ENCODE assay signal across 24 mouse cellular contexts in genomic region chr9:35041493-35041892, GRCm38 (mm10).
DNase-seq lines count a peak whose midpoint lies in the region; TF ChIP-seq lines count a peak whose summit lies in the region.
"Had no signal": no experiment of that assay in that cellular context is flagged by ENCODE, and none has a peak within 500 bp of the region (broad histone marks: within the 10 kb centered on the region; RNA-seq: fewer than 3 reads in every experiment).

No protein-coding gene starts in this region.

- H3K9me3 ChIP-seq in ES-E14 (ENCODE audit: control insufficient read depth, insufficient read depth, low read depth, low read length): no peaks in the 10 kb centered on the region
- H3K9me3 ChIP-seq: limb, embryonic 15.5 days; midbrain, embryonic 13.5 days had no signal

- no peak for TF ChIP-seq POLR2A in heart, adult 2 months (IDR thresholded peaks at IDR 0.05; ENCODE audit: insufficient read depth, low read depth, low read length)
- no peak for TF ChIP-seq POLR2A in brain, embryonic 14.5 days (IDR thresholded peaks at IDR 0.05; ENCODE audit: borderline replicate concordance, extremely low read depth, insufficient read depth, insufficient read length, poor library complexity, severe bottlenecking)

- H3K27me3 ChIP-seq in heart, adult 2 months (ENCODE audit: control insufficient read depth, insufficient read depth, low read length): no peaks in the 10 kb centered on the region
- H3K27me3 ChIP-seq: heart, embryonic 15.5 days; limb, embryonic 15.5 days; midbrain, embryonic 13.5 days had no signal

- in situ Hi-C loops in ES-E14 (cut with MboI; ENCODE audit: low sequenced_read_pairs in 2 of 2, unreplicated experiment in 2 of 2): no loop called here

- no peak for TF ChIP-seq CTCF in heart, adult 2 months (IDR thresholded peaks at IDR 0.05)
- TF ChIP-seq CTCF in brain, embryonic 14.5 days (IDR thresholded peaks at IDR 0.05; ENCODE audit: borderline replicate concordance, extremely low read depth, insufficient read depth, insufficient read length): no peak

- no peak overlapping the region for H3K4me3 ChIP-seq in heart, adult 2 months
- H3K4me3 ChIP-seq in ES-E14 (ENCODE audit: insufficient read depth in 1 of 2, low read depth in 1 of 2, low read length in 2 of 2, poor library complexity in 1 of 2, severe bottlenecking in 1 of 2): no peak overlapping the region
- H3K4me3 ChIP-seq: heart, embryonic 15.5 days; limb, embryonic 15.5 days; midbrain, embryonic 13.5 days had no signal

- 0 out of 2 replicates have a peak, but pooled peaks have one; percentile 51 for TF ChIP-seq EP300 in heart, adult 2 months (IDR thresholded peaks at IDR 0.05; ENCODE audit: insufficient read depth, low read depth, low read length)

- DNase-seq in gastrocnemius, adult 18-20 months (ENCODE audit: low spot score): peak; percentile 46
- DNase-seq in gastrocnemius, postnatal 4 days (ENCODE audit: low spot score in 2 of 2): no peak
- peak in 1 of 2 experiments; percentile 23 for DNase-seq in heart, adult 2 months
- DNase-seq in heart, adult 8-10 months (ENCODE audit: low spot score): no peak
- DNase-seq in ES-E14 (ENCODE audit: low read depth, low spot score): peak; percentile 39
- DNase-seq in brain, embryonic 14.5 days (ENCODE audit: low read depth): peak; percentile 12
- no peak for DNase-seq in cerebellum, postnatal 14 days
- DNase-seq: adrenal gland, postnatal 25 days; cerebellum, adult 18-20 months; cerebellum, postnatal 10 days; kidney, adult 18-20 months; kidney, postnatal 4 days; lung, adult 2 months; lung, postnatal 10 days; right cerebral cortex, postnatal 25 days; spleen, adult 18-20 months; thymus, adult 2 months; thymus, postnatal 36 days had no signal

- WGBS in heart, adult 2 months: 29% methylated on average over 5 of the region's 5 CpGs

- H3K4me1 ChIP-seq in heart, adult 2 months (ENCODE audit: control insufficient read depth, insufficient read depth, low read length): peaks cover 40% of the 10 kb centered on the region
- H3K4me1 ChIP-seq in ES-E14 (ENCODE audit: control insufficient read depth in 2 of 2, insufficient read depth in 2 of 2, low read length in 2 of 2, poor library complexity in 1 of 2): peaks cover 13 to 17% of the 10 kb centered on the region in 2 experiments; a peak in 3 of 4 replicates

- intact Hi-C loops in heart, adult 2 months (cut with DNase I): no loop called here

- peaks cover 10% of the 10 kb centered on the region for H3K36me3 ChIP-seq in heart, adult 2 months (ENCODE audit: control insufficient read depth, insufficient read depth, low read length)
- no peaks in the 10 kb centered on the region for H3K36me3 ChIP-seq in ES-E14 (ENCODE audit: control insufficient read depth, insufficient read depth, low read length, poor library complexity, severe bottlenecking)
- H3K36me3 ChIP-seq: heart, embryonic 15.5 days; limb, embryonic 15.5 days; midbrain, embryonic 13.5 days had no signal

- no peak overlapping the region for H3K9ac ChIP-seq in heart, adult 2 months (ENCODE audit: low read depth, low read length)
- no peak overlapping the region for H3K9ac ChIP-seq in ES-E14 (ENCODE audit: insufficient read depth, low read depth, low read length, poor library complexity, severe bottlenecking)
- H3K9ac ChIP-seq: heart, embryonic 15.5 days; limb, embryonic 15.5 days; liver, embryonic 14.5 days; midbrain, embryonic 13.5 days had no signal

- H3K79me2 ChIP-seq in heart, adult 2 months (replicated peaks; ENCODE audit: control insufficient read depth, insufficient read depth, low read length): no peaks in the 10 kb centered on the region

- no peak overlapping the region; the same call in 1 of the 2 replicates for H3K27ac ChIP-seq in heart, adult 2 months
- H3K27ac ChIP-seq in ES-E14 (ENCODE audit: insufficient read depth, low read depth, low read length, poor library complexity, severe bottlenecking): no peak overlapping the region
- H3K27ac ChIP-seq: heart, embryonic 15.5 days; limb, embryonic 15.5 days; liver, embryonic 14.5 days; macrophage; midbrain, embryonic 13.5 days; stomach, postnatal 0 days had no signal

TF ChIP-seq in ES-E14, 5 proteins besides CTCF, POLR2A, EP300 and RAD21:
- TF ChIP-seq MAFK (IDR thresholded peaks at IDR 0.05; ENCODE audit: insufficient read depth, low read depth, low read length): no peak
- TF ChIP-seq ZC3H11A (IDR thresholded peaks at IDR 0.05; ENCODE audit: borderline replicate concordance, low read depth, low read length): no peak
- no peak for TF ChIP-seq HCFC1 (IDR thresholded peaks at IDR 0.05; ENCODE audit: borderline replicate concordance, insufficient read depth, low read length)
- no peak for TF ChIP-seq CHD2 (IDR thresholded peaks at IDR 0.05; ENCODE audit: low read depth, low read length)
- no peak for TF ChIP-seq ZNF384 (IDR thresholded peaks at IDR 0.05; ENCODE audit: low read depth, low read length)

Comparison
In these comparisons a context has a peak if more than half of its experiments do, and no peak if none do; other contexts are left out.
1. DNase-seq: peak in gastrocnemius, adult 18-20 months (single experiment), ES-E14 (single experiment) and brain, embryonic 14.5 days (single experiment); none in gastrocnemius, postnatal 4 days (0 of 2), heart, adult 8-10 months (single experiment) and cerebellum, postnatal 14 days (0 of 2).